Mouse (Mus musculus) kidney, embryonic 15.5 days (tissue): ENCODE results near the gene Rccd1. TPM values are rescaled to one million over a fixed set of nuclear protein-coding genes. Genes with fewer than 3 reads are reported as not detected.
A peak's percentile ranks its signal among the peaks of the same experiment; 100 is the strongest.

ENCODE experiments used
- ATAC-seq: fragments of 200-750 bp; cut with Nextera tagmentation; replicated peaks from 2 replicates; pipeline ENCODE4 v1.8.0; 2017; ENCODE audit warnings: moderate TSS enrichment; ENCODE audit not compliant: low FRiP score
- H3K27ac ChIP-seq: fragments of 300-500 bp; sonication (generic); 2 replicates; pipeline ENCODE4 v1.5.1; 2015; ENCODE audit warnings: mild to moderate bottlenecking, inconsistent platforms
- H3K27me3 ChIP-seq: fragments of 300-500 bp; sonication (generic); 2 replicates; pipeline ENCODE4 v1.6.1; 2015; ENCODE audit warnings: inconsistent platforms
- H3K36me3 ChIP-seq: fragments of 300-500 bp; sonication (generic); 2 replicates; pipeline ENCODE4 v1.6.1; 2015; ENCODE audit warnings: inconsistent platforms
- H3K4me1 ChIP-seq: fragments of 300-500 bp; sonication (generic); 2 replicates; pipeline ENCODE4 v1.6.1; 2015; ENCODE audit warnings: inconsistent platforms
- H3K4me2 ChIP-seq: fragments of 300-500 bp; sonication (generic); 2 replicates; pipeline ENCODE4 v1.6.1; 2015; ENCODE audit warnings: moderate library complexity, mild to moderate bottlenecking, inconsistent platforms
- H3K4me3 ChIP-seq: fragments of 300-500 bp; sonication (generic); replicated peaks from 2 replicates; pipeline ENCODE4 v1.5.1; 2015; ENCODE audit warnings: mild to moderate bottlenecking, inconsistent platforms
- H3K9ac ChIP-seq: fragments of 300-500 bp; sonication (generic); 2 replicates; pipeline ENCODE4 v1.6.1; 2015; ENCODE audit warnings: mild to moderate bottlenecking, inconsistent platforms
- H3K9me3 ChIP-seq: fragments of 300-500 bp; sonication (generic); replicated peaks from 2 replicates; pipeline ENCODE4 v1.6.1; 2016; ENCODE audit warnings: inconsistent platforms
- WGBS: fragments of 180-500 bp; shearing (Covaris S2); methylation state at CpG from one replicate; pipeline ENCODE4 v1.1.7; 2015; ENCODE audit warnings: mixed read lengths; 5-methylcytosine and 5-hydroxymethylcytosine counted together
- polyA plus RNA-seq: library from polyadenylated mRNA; unstranded; fragments of >200 nt; fragmentation: Nextera tagmentation; extraction: Ambion mirVana; gene quantifications from 2 replicates; pipeline ENCODE4 v1.2.1, GENCODE M21; 2015

Rccd1 gene
- polyA plus RNA-seq, 1 experiment from 2014 or later: 12.3 TPM

DNA sequence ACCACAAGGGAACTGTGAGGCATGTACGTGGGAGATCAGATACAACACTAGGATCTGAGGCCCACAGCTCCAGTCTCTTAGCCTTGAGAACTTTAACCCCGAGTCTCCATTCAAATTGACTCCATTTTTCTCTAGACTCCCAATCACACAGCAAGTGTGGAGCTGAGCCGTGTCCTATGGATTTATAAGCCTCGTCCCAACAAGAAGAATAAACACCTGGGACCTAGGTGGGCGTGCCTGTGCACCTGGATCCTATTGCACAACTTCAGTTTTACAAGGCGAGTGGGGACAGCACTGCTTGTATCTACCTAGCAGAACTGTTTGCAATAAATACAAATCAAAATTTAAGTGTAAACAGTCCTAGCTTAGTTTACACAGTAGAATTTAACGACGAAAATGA lies 918 bp downstream of the Rccd1 start:
- peak overlapping the region; percentile 80 for H3K4me2 ChIP-seq
- peak overlapping the region; percentile 94 for H3K27ac ChIP-seq
- peaks cover 55% of the 10 kb centered on the region for H3K36me3 ChIP-seq
- peak overlapping the region; percentile 82 for H3K4me3 ChIP-seq
- WGBS: 16% methylated on average over 8 of the region's 8 CpGs
- H3K9ac ChIP-seq: peak overlapping the region; percentile 71
- peaks cover 17% of the 10 kb centered on the region for H3K4me1 ChIP-seq
- H3K9me3 ChIP-seq: no peaks in the 10 kb centered on the region
- no peaks in the 10 kb centered on the region for H3K27me3 ChIP-seq
- no peak for ATAC-seq

DNA sequence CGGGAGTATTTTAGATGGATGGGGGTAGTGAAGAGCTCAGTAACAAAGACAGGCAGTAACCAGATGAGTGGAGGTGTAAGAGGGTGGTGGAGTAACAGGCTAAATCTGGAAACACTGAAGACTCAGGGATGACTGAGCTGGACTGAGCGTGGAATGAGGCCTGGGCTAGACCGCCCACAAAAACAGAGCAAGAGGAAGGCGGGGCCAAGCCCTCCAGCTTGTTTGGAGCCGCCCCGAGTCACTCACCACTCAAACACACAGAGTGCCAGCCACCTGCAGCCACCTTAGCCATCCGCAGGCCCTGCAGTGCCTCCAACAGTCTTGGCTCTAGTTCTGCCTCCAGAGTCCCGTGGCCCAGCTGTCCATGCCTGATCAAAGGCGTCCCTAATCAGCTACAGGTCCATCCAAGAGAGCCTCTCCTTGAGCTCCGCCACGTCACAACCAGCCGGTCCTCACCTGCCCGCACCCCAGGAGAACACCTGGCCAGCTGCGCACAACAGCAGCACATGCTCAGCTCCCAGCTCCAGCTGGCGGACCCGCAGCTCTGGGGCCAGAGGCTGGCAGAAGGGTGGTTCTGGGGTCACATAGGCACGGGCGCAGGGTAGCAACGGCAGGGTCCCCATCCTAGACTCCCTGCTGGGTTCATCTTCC lies 4.3 kb downstream of the Rccd1 start:
- peaks cover 51% of the 10 kb centered on the region for H3K36me3 ChIP-seq
- H3K4me1 ChIP-seq: peaks cover 13% of the 10 kb centered on the region
- no peak for ATAC-seq
- 86% methylated on average over 19 of the region's 19 CpGs for WGBS
- H3K9me3 ChIP-seq: no peaks in the 10 kb centered on the region
- no peak overlapping the region for H3K9ac ChIP-seq
- H3K27ac ChIP-seq: no peak overlapping the region
- H3K4me3 ChIP-seq: no peak overlapping the region
- no peak overlapping the region for H3K4me2 ChIP-seq
- no peaks in the 10 kb centered on the region for H3K27me3 ChIP-seq

DNA sequence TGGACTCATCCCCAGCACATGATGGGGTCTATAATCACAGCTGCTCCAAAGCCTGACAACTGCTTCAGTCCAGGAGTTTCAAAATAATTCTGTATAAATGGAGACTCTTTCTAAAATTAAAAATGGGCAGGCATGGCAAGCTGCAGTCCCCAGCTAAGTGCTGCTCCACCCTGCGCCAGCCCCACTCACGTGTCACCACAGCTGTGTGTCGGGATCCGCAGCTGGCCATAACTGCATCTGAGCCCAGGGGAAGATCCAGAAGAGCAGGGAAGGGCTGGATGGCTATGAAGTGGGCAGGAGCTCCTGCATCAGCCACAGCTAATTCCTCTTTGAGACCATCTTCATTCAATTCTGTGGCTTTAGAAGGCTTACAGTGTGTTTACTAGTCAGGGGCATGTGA lies 5.6 kb downstream of the Rccd1 start:
- peaks cover 63% of the 10 kb centered on the region for H3K36me3 ChIP-seq
- no peaks in the 10 kb centered on the region for H3K9me3 ChIP-seq
- peaks cover 12% of the 10 kb centered on the region for H3K4me1 ChIP-seq
- no peak overlapping the region for H3K4me3 ChIP-seq
- H3K9ac ChIP-seq: no peak overlapping the region
- H3K27ac ChIP-seq: no peak overlapping the region
- no peak for ATAC-seq
- no peaks in the 10 kb centered on the region for H3K27me3 ChIP-seq
- H3K4me2 ChIP-seq: no peak overlapping the region
- 88% methylated on average over 4 of the region's 4 CpGs for WGBS

DNA sequence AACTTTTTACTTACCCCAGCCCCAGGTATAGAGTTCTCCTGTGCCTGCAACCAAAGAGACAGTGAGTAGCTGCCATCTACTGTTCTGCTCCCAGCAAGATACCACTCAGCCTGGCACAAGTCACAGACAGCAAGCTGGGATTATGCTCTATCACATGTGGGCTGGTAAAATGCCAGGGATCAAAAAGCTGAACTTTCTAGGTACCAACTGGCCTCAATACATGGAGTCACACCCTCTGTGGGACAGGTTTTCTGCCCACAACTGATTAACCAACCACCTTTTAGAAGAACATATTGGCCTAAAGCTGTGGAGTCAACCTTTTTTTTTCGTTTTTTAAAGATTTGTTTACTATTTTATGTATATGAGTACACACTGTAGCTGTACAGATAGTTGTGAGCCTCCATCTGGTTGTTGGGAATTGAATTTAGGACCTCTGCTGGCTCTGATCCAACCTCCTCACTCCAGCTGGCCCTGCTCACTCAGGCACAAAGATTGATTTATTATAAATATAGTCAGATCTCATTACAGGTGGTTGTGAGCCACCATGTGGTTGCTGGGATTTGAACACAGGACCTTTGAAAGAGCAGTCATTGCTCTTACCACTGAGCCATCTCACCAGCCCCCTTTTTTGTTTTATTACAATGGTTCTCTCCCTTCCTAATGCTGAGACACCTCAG lies 6.7 kb downstream of the Rccd1 start:
- 74% methylated on average over 1 of the region's 1 CpGs for WGBS
- no peak overlapping the region for H3K27ac ChIP-seq
- 0 out of 2 replicates have a peak, but pooled peaks cover 2% of the 10 kb centered on the region for H3K4me1 ChIP-seq
- no peak overlapping the region for H3K4me2 ChIP-seq
- H3K9ac ChIP-seq: no peak overlapping the region
- peaks cover 74% of the 10 kb centered on the region for H3K36me3 ChIP-seq
- no peaks in the 10 kb centered on the region for H3K27me3 ChIP-seq
- ATAC-seq: no peak
- H3K4me3 ChIP-seq: no peak overlapping the region
- H3K9me3 ChIP-seq: no peaks in the 10 kb centered on the region

DNA sequence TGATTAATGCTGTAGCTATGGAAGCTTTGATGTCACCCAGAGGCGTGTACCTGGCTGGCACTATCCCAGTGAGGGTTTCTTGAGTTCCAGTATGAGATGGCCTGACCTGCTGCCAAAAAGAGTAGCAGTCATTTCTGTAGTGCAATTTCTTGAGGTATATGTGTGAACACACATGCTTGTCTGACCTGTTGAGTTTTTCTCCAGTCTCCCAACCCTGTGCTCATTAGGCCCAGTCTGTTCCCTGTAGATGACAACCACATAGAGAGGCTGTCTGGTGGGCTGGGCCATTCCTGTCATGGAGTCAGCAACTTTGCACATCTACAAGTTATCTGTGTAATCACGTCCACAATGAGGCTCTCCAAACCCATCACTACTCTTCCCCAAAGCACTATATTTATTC lies 8.5 kb downstream of the Rccd1 start:
- Histone ChIP-seq H3K27ac (no peak overlapping the region), H3K9ac (no peak overlapping the region), H3K9me3 (no peaks in the 10 kb centered on the region), H3K27me3 (no peaks in the 10 kb centered on the region), H3K36me3 (peaks cover 88% of the 10 kb centered on the region), H3K4me3 (no peak overlapping the region), H3K4me2 (no peak overlapping the region), H3K4me1 (no peaks in the 10 kb centered on the region)
- ATAC-seq: no peak
- 91% methylated on average over 2 of the region's 2 CpGs for WGBS

DNA sequence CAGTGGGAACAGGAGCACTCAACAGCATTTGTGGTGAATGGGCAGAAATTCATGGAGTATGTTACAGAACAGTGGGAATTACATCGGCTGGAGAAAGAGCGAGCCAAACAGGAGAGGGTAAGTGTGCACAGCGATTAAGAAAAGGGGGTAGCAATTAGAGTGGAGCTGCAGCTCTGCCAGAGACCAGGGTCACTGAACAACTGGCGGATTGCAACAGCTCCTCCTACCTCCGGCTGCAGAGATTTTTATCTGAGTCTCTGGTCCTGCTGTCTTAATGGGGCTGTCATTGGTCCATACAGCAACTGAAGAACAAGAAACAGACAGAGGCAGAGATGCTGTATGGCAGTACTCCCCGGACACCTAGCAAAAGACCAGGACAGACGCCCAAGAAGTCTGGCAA lies 13.5 kb downstream of the Rccd1 start:
- WGBS: 76% methylated on average over 7 of the region's 7 CpGs

DNA sequence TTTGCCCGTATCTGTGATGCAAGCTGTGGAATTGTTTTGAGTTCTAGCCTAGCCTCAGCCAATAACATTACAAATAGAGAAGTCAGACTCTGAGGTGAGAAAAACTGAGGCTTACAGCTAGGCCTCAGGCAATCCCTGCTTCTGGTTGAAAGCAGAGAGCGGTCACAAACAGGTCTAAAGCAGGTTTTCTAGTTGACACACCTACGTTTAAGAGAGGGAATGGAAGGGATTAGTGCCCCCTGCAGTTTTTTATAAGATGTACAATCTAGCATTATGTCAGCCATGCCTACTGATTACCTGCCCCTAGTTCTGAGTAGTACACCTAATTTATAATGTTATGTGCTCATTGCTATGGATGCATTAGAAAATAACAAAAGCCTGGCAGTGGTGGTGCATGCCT lies 16.5 kb downstream of the Rccd1 start:
- no peak overlapping the region for H3K4me3 ChIP-seq
- H3K4me1 ChIP-seq: no peaks in the 10 kb centered on the region
- no peaks in the 10 kb centered on the region for H3K9me3 ChIP-seq
- peaks cover 99% of the 10 kb centered on the region for H3K36me3 ChIP-seq
- no peak for ATAC-seq
- H3K4me2 ChIP-seq: no peak overlapping the region
- H3K27ac ChIP-seq: no peak overlapping the region
- no peak overlapping the region for H3K9ac ChIP-seq
- 79% methylated on average over 3 of the region's 3 CpGs for WGBS
- no peaks in the 10 kb centered on the region for H3K27me3 ChIP-seq

More for the DNA sequence above, 13.5 kb downstream of the Rccd1 start:
- Histone ChIP-seq H3K9me3 (no peaks in the 10 kb centered on the region), H3K27me3 (no peaks in the 10 kb centered on the region), H3K36me3 (peaks cover 99% of the 10 kb centered on the region), H3K4me2 (no peak overlapping the region), H3K9ac (no peak overlapping the region), H3K4me3 (no peak overlapping the region), H3K4me1 (no peaks in the 10 kb centered on the region), H3K27ac (no peak overlapping the region)
- ATAC-seq: no peak

DNA sequence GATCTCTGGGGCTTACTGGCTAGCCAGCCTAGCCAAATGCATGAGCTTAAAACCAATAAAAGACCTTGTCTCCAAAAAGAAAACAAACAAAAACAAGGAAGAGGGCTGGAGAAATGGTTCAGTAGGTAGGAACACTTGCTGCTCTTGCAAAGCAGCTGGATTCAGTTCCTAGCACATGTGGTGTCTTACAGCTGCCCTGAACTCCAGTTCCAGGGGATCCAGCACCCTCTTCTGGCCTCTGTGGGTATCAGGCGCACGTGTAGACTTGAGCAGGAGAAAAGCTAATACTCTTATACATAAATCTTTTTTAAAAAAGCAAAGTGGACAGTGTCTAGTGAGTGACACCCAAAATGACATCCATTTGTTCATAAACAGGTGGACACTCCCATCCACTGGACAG lies 22.7 kb downstream of the Rccd1 start:
- H3K27me3 ChIP-seq: no peaks in the 10 kb centered on the region
- H3K9me3 ChIP-seq: no peaks in the 10 kb centered on the region
- H3K27ac ChIP-seq: no peak overlapping the region
- ATAC-seq: no peak
- H3K4me1 ChIP-seq: peaks cover 13% of the 10 kb centered on the region
- WGBS: 90% methylated on average over 2 of the region's 2 CpGs
- H3K4me3 ChIP-seq: no peak overlapping the region
- no peak overlapping the region for H3K4me2 ChIP-seq
- peaks cover 82% of the 10 kb centered on the region for H3K36me3 ChIP-seq
- no peak overlapping the region for H3K9ac ChIP-seq

DNA sequence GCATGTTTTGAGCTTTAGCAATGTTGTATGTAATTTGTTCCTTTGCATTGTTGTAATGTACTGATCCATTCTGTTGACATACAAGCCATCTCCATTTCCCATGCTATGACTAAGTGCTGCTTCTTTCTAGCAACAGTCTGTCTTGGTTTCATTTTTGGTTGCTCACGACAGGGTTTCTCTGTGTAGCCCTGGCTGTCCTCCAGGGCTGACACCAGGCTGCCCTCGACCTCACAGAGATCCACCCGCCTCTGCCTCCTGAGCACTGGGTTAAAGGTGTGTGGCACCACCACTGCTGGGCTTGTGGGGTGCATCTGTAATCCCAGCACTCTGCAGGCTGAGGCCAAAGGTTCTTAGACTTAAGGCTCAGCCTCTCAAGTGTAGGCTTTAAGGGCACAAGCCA lies 24.7 kb downstream of the Rccd1 start:
- no peak for ATAC-seq
- WGBS: 89% methylated on average over 3 of the region's 3 CpGs
- no peak overlapping the region for H3K4me3 ChIP-seq

DNA sequence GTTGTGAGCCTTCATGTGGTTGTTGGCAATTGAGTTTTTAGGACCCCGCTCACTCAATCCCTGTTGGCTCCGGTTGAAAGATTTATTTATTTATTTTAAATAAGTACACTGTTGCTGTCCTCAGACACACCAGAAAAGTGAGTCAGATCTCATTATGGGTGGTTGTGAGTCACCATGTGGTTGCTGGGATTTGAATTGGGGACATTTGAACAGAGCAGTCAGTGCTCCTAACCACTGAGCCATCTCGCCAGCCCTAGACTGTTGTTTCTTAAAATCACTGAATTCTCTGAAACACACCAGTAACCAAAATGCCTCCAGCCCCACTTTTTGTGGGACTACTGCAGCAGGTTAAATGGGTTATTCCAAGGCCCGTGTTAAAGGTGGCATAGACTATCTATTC lies 25.5 kb downstream of the Rccd1 start:
- 89% methylated on average over 4 of the region's 4 CpGs for WGBS
- Histone ChIP-seq H3K4me1 (peaks cover 28% of the 10 kb centered on the region), H3K9me3 (no peaks in the 10 kb centered on the region), H3K27ac (no peak overlapping the region), H3K36me3 (peaks cover 54% of the 10 kb centered on the region), H3K4me3 (no peak overlapping the region), H3K9ac (no peak overlapping the region), H3K27me3 (no peaks in the 10 kb centered on the region), H3K4me2 (no peak overlapping the region)
- no peak for ATAC-seq

More for the DNA sequence above, 24.7 kb downstream of the Rccd1 start:
- no peak overlapping the region for H3K4me2 ChIP-seq
- H3K9me3 ChIP-seq: no peaks in the 10 kb centered on the region
- H3K36me3 ChIP-seq: peaks cover 62% of the 10 kb centered on the region
- H3K9ac ChIP-seq: no peak overlapping the region
- no peaks in the 10 kb centered on the region for H3K27me3 ChIP-seq
- no peak overlapping the region for H3K27ac ChIP-seq
- peaks cover 24% of the 10 kb centered on the region for H3K4me1 ChIP-seq

DNA sequence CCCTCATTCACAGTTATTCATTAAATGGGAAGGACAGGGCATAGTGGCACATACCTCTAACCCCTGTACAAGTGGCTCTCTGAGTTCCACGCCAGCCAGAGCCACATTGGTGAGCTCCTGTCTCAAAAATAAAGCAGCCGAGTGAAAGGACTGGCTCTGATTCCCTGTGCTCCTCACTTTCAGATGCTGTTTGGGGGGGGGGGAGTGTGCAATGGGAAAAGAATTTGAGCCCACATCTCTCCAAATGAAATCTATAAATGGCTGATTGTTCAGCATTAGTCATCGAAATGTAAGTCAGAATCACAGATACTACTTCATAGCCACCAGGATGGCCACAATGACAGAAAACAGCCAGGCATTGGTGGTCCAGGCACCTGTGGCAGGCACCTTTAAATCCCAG lies 27.2 kb downstream of the Rccd1 start:
- Histone ChIP-seq H3K9ac (no peak overlapping the region), H3K27ac (no peak overlapping the region), H3K4me3 (no peak overlapping the region), H3K27me3 (no peaks in the 10 kb centered on the region), H3K4me1 (peaks cover 31% of the 10 kb centered on the region), H3K4me2 (no peak overlapping the region), H3K36me3 (peaks cover 39% of the 10 kb centered on the region), H3K9me3 (no peaks in the 10 kb centered on the region)
- no peak for ATAC-seq
- 82% methylated on average over 3 of the region's 3 CpGs for WGBS

DNA sequence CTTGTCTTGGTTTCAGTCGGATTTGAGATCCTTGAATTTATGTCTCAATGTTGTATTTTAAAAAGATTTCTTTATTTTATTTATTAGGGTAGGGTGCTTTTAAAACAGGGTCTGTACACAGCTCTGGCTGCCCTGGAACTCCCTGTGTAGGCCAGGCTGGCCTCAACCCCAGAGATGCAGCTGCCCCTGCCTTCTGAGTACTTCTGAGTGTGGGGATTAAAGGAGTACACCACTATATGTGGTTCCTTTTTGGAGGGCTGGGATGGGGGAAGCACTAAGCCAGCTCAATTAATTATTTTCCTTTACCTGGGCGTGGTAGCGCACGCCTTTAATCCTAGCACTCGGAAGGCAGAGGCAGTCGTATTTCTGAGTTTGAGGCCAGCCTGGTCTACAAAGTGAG lies 27.8 kb downstream of the Rccd1 start:
- Histone ChIP-seq H3K36me3 (peaks cover 33% of the 10 kb centered on the region), H3K4me2 (peak overlapping the region; percentile 77), H3K4me1 (peaks cover 31% of the 10 kb centered on the region), H3K27me3 (no peaks in the 10 kb centered on the region), H3K9ac (no peak overlapping the region), H3K27ac (no peak overlapping the region), H3K4me3 (no peak overlapping the region), H3K9me3 (no peaks in the 10 kb centered on the region)
- 95% methylated on average over 6 of the region's 6 CpGs for WGBS
- no peak for ATAC-seq
